Mouse (Mus musculus): Measurements from ENCODE around the gene 4930402F06Rik. TPM values are rescaled to one million over a fixed set of nuclear protein-coding genes. Genes with fewer than 3 reads are reported as not detected.

4930402F06Rik gene
- total and polyA plus RNA-seq, 2 experiments from 2014 or later: not detected

GRCm38 (mm10) chr2:35349184-35349583 is 47.8 kb downstream of the 4930402F06Rik start:
- H3K4me2 ChIP-seq (ENCODE audit: low read depth, low read length): no peak overlapping the region
- H3K36me3 ChIP-seq (ENCODE audit: insufficient read depth, low read length): no peaks in the 10 kb centered on the region
- H3K27me3 ChIP-seq (ENCODE audit: insufficient read depth, low read length): no peaks in the 10 kb centered on the region
- H3K9ac ChIP-seq (replicated peaks; ENCODE audit: low read length): no peak overlapping the region
- no peak overlapping the region for H3K27ac ChIP-seq
- no peaks in the 10 kb centered on the region for H3K4me1 ChIP-seq (ENCODE audit: insufficient read depth, low read length)
- TF ChIP-seq CTCF (IDR thresholded peaks at IDR 0.05; ENCODE audit: low read depth): peak; percentile 83
- 53% methylated on average over 5 of the region's 5 CpGs for WGBS
- H3K9me3 ChIP-seq (ENCODE audit: low read length): no peaks in the 10 kb centered on the region
- no peak overlapping the region for H3K4me3 ChIP-seq (ENCODE audit: low read length)
- DNase-seq (ENCODE audit: low spot score) (peak; percentile 81), ATAC-seq (peak; percentile 35; the same call in 1 of the 2 replicates)

- ATAC-seq (no peak), DNase-seq (ENCODE audit: low spot score) (no peak)
- Histone ChIP-seq H3K9ac (replicated peaks; ENCODE audit: low read length) (no peak overlapping the region), H3K27me3 (ENCODE audit: insufficient read depth, low read length) (no peaks in the 10 kb centered on the region), H3K4me3 (ENCODE audit: low read length) (no peak overlapping the region), H3K36me3 (ENCODE audit: insufficient read depth, low read length) (no peaks in the 10 kb centered on the region), H3K27ac (no peak overlapping the region), H3K4me2 (ENCODE audit: low read depth, low read length) (no peak overlapping the region), H3K4me1 (ENCODE audit: insufficient read depth, low read length) (no peaks in the 10 kb centered on the region), H3K9me3 (ENCODE audit: low read length) (no peaks in the 10 kb centered on the region)
- WGBS: 78% methylated on average over 2 of the region's 2 CpGs
- TF ChIP-seq CTCF (IDR thresholded peaks at IDR 0.05; ENCODE audit: low read depth): no peak
Observed at GRCm38 (mm10) chr2:35345984-35346383, 51.0 kb downstream of the 4930402F06Rik start.

GRCm38 (mm10) chr2:35342605-35343004 is 54.4 kb downstream of the 4930402F06Rik start:
- no peaks in the 10 kb centered on the region for H3K4me1 ChIP-seq (ENCODE audit: insufficient read depth, low read length)
- H3K4me2 ChIP-seq (ENCODE audit: low read depth, low read length): no peak overlapping the region
- no peaks in the 10 kb centered on the region for H3K36me3 ChIP-seq (ENCODE audit: insufficient read depth, low read length)
- TF ChIP-seq CTCF (IDR thresholded peaks at IDR 0.05; ENCODE audit: low read depth): no peak
- no peak for DNase-seq (ENCODE audit: low spot score)
- no peak overlapping the region for H3K4me3 ChIP-seq (ENCODE audit: low read length)
- H3K9ac ChIP-seq (replicated peaks; ENCODE audit: low read length): no peak overlapping the region
- ATAC-seq: no peak
- H3K27me3 ChIP-seq (ENCODE audit: insufficient read depth, low read length): no peaks in the 10 kb centered on the region
- WGBS: 81% methylated on average over 3 of the region's 3 CpGs
- no peak overlapping the region for H3K27ac ChIP-seq
- no peaks in the 10 kb centered on the region; the same call in 1 of the 2 replicates for H3K9me3 ChIP-seq (ENCODE audit: low read length)

- no peak overlapping the region for H3K4me2 ChIP-seq (ENCODE audit: low read depth, low read length)
- no peaks in the 10 kb centered on the region for H3K27me3 ChIP-seq (ENCODE audit: insufficient read depth, low read length)
- H3K4me1 ChIP-seq (ENCODE audit: insufficient read depth, low read length): no peaks in the 10 kb centered on the region
- no peak overlapping the region for H3K9ac ChIP-seq (replicated peaks; ENCODE audit: low read length)
- 70% methylated on average over 6 of the region's 6 CpGs for WGBS
- no peak for ATAC-seq
- H3K27ac ChIP-seq: no peak overlapping the region
- no peak overlapping the region for H3K4me3 ChIP-seq (ENCODE audit: low read length)
- H3K9me3 ChIP-seq (ENCODE audit: low read length): no peaks in the 10 kb centered on the region; the same call in 1 of the 2 replicates
- TF ChIP-seq CTCF (IDR thresholded peaks at IDR 0.05; ENCODE audit: low read depth): no peak
- H3K36me3 ChIP-seq (ENCODE audit: insufficient read depth, low read length): no peaks in the 10 kb centered on the region
- no peak for DNase-seq (ENCODE audit: low spot score)
Observed at GRCm38 (mm10) chr2:35338707-35339106, 58.3 kb downstream of the 4930402F06Rik start.

GRCm38 (mm10) chr2:35338036-35338435 is 58.9 kb downstream of the 4930402F06Rik start:
- H3K36me3 ChIP-seq (ENCODE audit: insufficient read depth, low read length): no peaks in the 10 kb centered on the region
- H3K9me3 ChIP-seq (ENCODE audit: low read length): no peaks in the 10 kb centered on the region; the same call in 1 of the 2 replicates
- H3K9ac ChIP-seq (replicated peaks; ENCODE audit: low read length): no peak overlapping the region
- no peak overlapping the region for H3K4me2 ChIP-seq (ENCODE audit: low read depth, low read length)
- no peak overlapping the region for H3K4me3 ChIP-seq (ENCODE audit: low read length)
- H3K27ac ChIP-seq: no peak overlapping the region
- H3K27me3 ChIP-seq (ENCODE audit: insufficient read depth, low read length): no peaks in the 10 kb centered on the region
- ATAC-seq (no peak), DNase-seq (ENCODE audit: low spot score) (no peak)
- no peaks in the 10 kb centered on the region for H3K4me1 ChIP-seq (ENCODE audit: insufficient read depth, low read length)
- WGBS: 80% methylated on average over 1 of the region's 1 CpGs
- no peak for TF ChIP-seq CTCF (IDR thresholded peaks at IDR 0.05; ENCODE audit: low read depth)

- H3K36me3 ChIP-seq (ENCODE audit: insufficient read depth, low read length): no peaks in the 10 kb centered on the region
- ATAC-seq (no peak; the same call in 1 of the 2 replicates), DNase-seq (ENCODE audit: low spot score) (no peak)
- 34% methylated on average over 10 of the region's 10 CpGs for WGBS
- no peaks in the 10 kb centered on the region for H3K4me1 ChIP-seq (ENCODE audit: insufficient read depth, low read length)
- H3K4me3 ChIP-seq (ENCODE audit: low read length): peak overlapping the region; percentile 47
- peak overlapping the region; percentile 62; the same call in 1 of the 2 replicates for H3K27ac ChIP-seq
- H3K27me3 ChIP-seq (ENCODE audit: insufficient read depth, low read length): no peaks in the 10 kb centered on the region
- H3K9me3 ChIP-seq (ENCODE audit: low read length): no peaks in the 10 kb centered on the region; the same call in 1 of the 2 replicates
- H3K4me2 ChIP-seq (ENCODE audit: low read depth, low read length): peak overlapping the region; percentile 60
- H3K9ac ChIP-seq (replicated peaks; ENCODE audit: low read length): peak overlapping the region; percentile 49; the same call in 1 of the 2 replicates
- no peak for TF ChIP-seq CTCF (IDR thresholded peaks at IDR 0.05; ENCODE audit: low read depth)
Observed at GRCm38 (mm10) chr2:35337419-35337818, 59.6 kb downstream of the 4930402F06Rik start.
